13 mouse cellular contexts compared by ENCODE assay signal in genomic region chr3:40102698-40103097, GRCm38 (mm10).
DNase-seq lines count a peak whose midpoint lies in the region; ATAC-seq and TF ChIP-seq lines count a peak whose summit lies in the region.
"Had no signal": no experiment of that assay in that cellular context is flagged by ENCODE, and none has a peak within 500 bp of the region (broad histone marks: within the 10 kb centered on the region; RNA-seq: fewer than 3 reads in every experiment).

No protein-coding gene starts in this region.

- DNase-seq in embryo, embryonic 10 days (ENCODE audit: low spot score) = peak; percentile 68
- DNase-seq in embryo, embryonic 9.5 days (ENCODE audit: extremely low spot score) = no peak
- DNase-seq in neural tube, embryonic 10.5 days (ENCODE audit: extremely low spot score, low spot score) = no peak
- DNase-seq in hindbrain, postnatal 0 days (ENCODE audit: low spot score) = peak; percentile 41
- DNase-seq in ovary, postnatal 14 days (ENCODE audit: low spot score) = no peak
- no peak for DNase-seq in left cerebral cortex, adult 2 months (ENCODE audit: extremely low spot score in 1 of 2, low spot score in 2 of 2)
- no peak for DNase-seq in cerebellum, adult 11-12 months
- DNase-seq: cerebellum, postnatal 10 days; left cerebral cortex, postnatal 4 days had no signal

- no peaks in the 10 kb centered on the region for H3K27me3 ChIP-seq in neural tube, embryonic 12.5 days (replicated peaks)
- H3K27me3 ChIP-seq in hindbrain, postnatal 0 days (ENCODE audit: insufficient read depth, low read length) = no peaks in the 10 kb centered on the region
- H3K27me3 ChIP-seq: liver, embryonic 15.5 days had no signal

- H3K27ac ChIP-seq in neural tube, embryonic 12.5 days = no peak overlapping the region
- H3K27ac ChIP-seq in hindbrain, postnatal 0 days = no peak overlapping the region
- H3K27ac ChIP-seq in left cerebral cortex, adult 2 months = no peak overlapping the region
- H3K27ac ChIP-seq: heart, embryonic 10.5 days; liver, embryonic 15.5 days had no signal

- no peak for TF ChIP-seq CTCF in hindbrain, postnatal 0 days (IDR thresholded peaks at IDR 0.05; ENCODE audit: low read depth)
- TF ChIP-seq CTCF in left cerebral cortex, adult 2 months (IDR thresholded peaks at IDR 0.05) = no peak

- H3K36me3 ChIP-seq in neural tube, embryonic 12.5 days = no peaks in the 10 kb centered on the region
- no peaks in the 10 kb centered on the region for H3K36me3 ChIP-seq in hindbrain, postnatal 0 days (ENCODE audit: insufficient read depth, low read length)
- H3K36me3 ChIP-seq: heart, embryonic 10.5 days; liver, embryonic 15.5 days had no signal

- WGBS in neural tube, embryonic 12.5 days = 24% methylated on average over 4 of the region's 4 CpGs
- whole genome bisulfite sequencing in hindbrain, postnatal 0 days = 17% methylated on average over 4 of the region's 4 CpGs

- intact Hi-C loops in left cerebral cortex, adult 2 months (cut with DNase I) = no loop called here

- H3K9ac ChIP-seq in neural tube, embryonic 12.5 days = no peak overlapping the region
- no peak overlapping the region for H3K9ac ChIP-seq in hindbrain, postnatal 0 days (replicated peaks; ENCODE audit: low read length)
- H3K9ac ChIP-seq: liver, embryonic 15.5 days had no signal

- ATAC-seq in neural tube, embryonic 12.5 days (ENCODE audit: low FRiP score, low read depth) = peak; percentile 89
- ATAC-seq in hindbrain, postnatal 0 days = peak; percentile 53; the same call in 1 of the 2 replicates

- H3K4me3 ChIP-seq in neural tube, embryonic 12.5 days = no peak overlapping the region
- no peak overlapping the region for H3K4me3 ChIP-seq in hindbrain, postnatal 0 days (ENCODE audit: low read length)
- H3K4me3 ChIP-seq in left cerebral cortex, adult 2 months = no peak overlapping the region
- H3K4me3 ChIP-seq: erythroblast, embryonic 14.5 days; heart, embryonic 10.5 days; liver, embryonic 15.5 days had no signal

- no peaks in the 10 kb centered on the region; the same call in 1 of the 2 replicates for H3K4me1 ChIP-seq in neural tube, embryonic 12.5 days
- no peaks in the 10 kb centered on the region for H3K4me1 ChIP-seq in hindbrain, postnatal 0 days (ENCODE audit: insufficient read depth, low read length)
- H3K4me1 ChIP-seq: heart, embryonic 10.5 days; liver, embryonic 15.5 days had no signal

- no peak overlapping the region for H3K4me2 ChIP-seq in neural tube, embryonic 12.5 days (replicated peaks)
- no peak overlapping the region for H3K4me2 ChIP-seq in hindbrain, postnatal 0 days (ENCODE audit: low read depth, low read length)
- H3K4me2 ChIP-seq: liver, embryonic 15.5 days had no signal

- no peaks in the 10 kb centered on the region for H3K9me3 ChIP-seq in neural tube, embryonic 12.5 days
- no peaks in the 10 kb centered on the region for H3K9me3 ChIP-seq in hindbrain, postnatal 0 days (ENCODE audit: low read length)
- H3K9me3 ChIP-seq: heart, embryonic 10.5 days; liver, embryonic 15.5 days had no signal

Comparison
In these comparisons a context has a peak if more than half of its experiments do, and no peak if none do; other contexts are left out.
1. DNase-seq: peak in embryo, embryonic 10 days (single experiment) and hindbrain, postnatal 0 days (single experiment); none in embryo, embryonic 9.5 days (single experiment), neural tube, embryonic 10.5 days (single experiment), ovary, postnatal 14 days (single experiment), left cerebral cortex, adult 2 months (0 of 2) and cerebellum, adult 11-12 months (single experiment).